Mouse (Mus musculus): ENCODE results near the gene Abca7. TPM values are rescaled to one million over a fixed set of nuclear protein-coding genes. Genes with fewer than 3 reads are reported as not detected.
"Not testable (repeated sequence)": the region's sequence is repeated elsewhere in the genome, so short reads cannot be mapped to it uniquely, and the experiment has no call there.

Gene Abca7
- polyA plus RNA-seq, 1 experiment from 2014 or later: 4.3 TPM

DNA sequence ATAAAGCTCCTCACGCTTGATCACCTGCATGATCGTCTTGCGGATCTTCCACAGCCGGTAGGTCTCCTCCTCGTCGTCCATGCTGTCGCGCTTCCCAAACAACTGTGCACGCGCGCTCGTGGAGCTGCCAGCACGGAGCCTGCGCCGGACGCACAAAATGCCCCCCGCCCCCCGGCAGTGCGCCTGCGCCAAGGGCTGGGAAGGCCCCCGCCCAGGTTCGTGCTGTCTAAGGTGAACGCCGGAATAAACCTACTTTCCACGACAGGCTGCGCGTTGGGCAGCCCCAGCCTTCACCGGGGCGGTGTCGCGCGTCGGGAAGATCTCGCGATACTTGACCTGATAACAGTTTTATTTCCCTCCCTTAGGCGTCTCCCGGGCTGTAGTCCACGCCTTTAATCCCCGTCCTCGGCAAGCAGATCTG, 43.3 kb downstream of the Abca7 start, which contains the start of gene Polr2e:
Gene Polr2e (minus strand): TSS at position 237 of the 421 bp plus-strand sequence.
- WGBS: under 1% methylated on average over 40 of the region's 40 CpGs

DNA sequence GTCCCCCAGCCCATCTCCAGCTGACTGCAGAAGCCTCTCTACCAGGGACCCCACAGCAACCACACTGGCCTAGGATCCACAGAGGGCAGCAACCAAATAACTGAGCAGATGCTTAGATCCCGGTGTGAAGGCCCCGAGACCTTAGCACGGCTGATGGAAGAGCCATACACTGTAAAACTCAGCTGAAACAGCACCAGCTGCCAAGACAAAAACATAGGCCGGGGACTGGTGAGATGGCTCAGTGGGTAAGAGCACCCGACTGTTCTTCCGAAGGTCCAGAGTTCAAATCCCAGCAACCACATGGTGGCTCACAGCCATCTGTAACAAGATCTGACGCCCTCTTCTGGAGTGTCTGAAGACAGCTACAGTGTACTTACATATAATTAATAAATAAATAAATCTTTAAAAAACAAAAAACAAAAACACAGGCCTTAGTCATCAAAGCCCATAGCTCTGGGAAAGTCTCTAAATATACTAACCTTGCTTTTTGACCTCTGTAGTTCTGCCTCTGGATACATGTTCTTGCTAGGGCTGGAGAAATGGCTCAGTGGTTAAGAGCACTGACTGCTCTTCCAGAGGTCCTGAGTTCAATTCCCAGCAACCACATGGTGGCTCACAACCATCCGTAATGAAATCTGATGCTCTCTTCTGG, 45.2 kb downstream of the Abca7 start:
- WGBS: 85% methylated on average over 8 of the region's 8 CpGs
- not testable (repeated sequence) for H3K4me3 ChIP-seq; H3K4me2 ChIP-seq; H3K27me3 ChIP-seq; H3K9me3 ChIP-seq; ATAC-seq (ENCODE audit: borderline replicate concordance, extremely low read depth, low FRiP score, low TSS enrichment); H3K27ac ChIP-seq; H3K9ac ChIP-seq
- Histone ChIP-seq H3K36me3 (peaks cover 18% of the 10 kb centered on the region), H3K4me1 (peaks cover 16% of the 10 kb centered on the region)

More for the DNA sequence above, 43.3 kb downstream of the Abca7 start, which contains the start of gene Polr2e:
- H3K4me3 ChIP-seq: peak within 1 kb of the TSS; percentile 88
- peak within 1 kb of the TSS; percentile 70 for H3K4me2 ChIP-seq
- peak; percentile 94 for ATAC-seq (ENCODE audit: borderline replicate concordance, extremely low read depth, low FRiP score, low TSS enrichment)
- H3K4me1 ChIP-seq: peaks cover 16% of the 10 kb centered on the region
- H3K9ac ChIP-seq: peak within 1 kb of the TSS; percentile 91
- H3K27ac ChIP-seq: peak within 1 kb of the TSS; percentile 48; the same call in 1 of the 2 replicates
- H3K36me3 ChIP-seq: peaks cover 38% of the 10 kb centered on the region
- no peaks in the 10 kb centered on the region for H3K27me3 ChIP-seq
- H3K9me3 ChIP-seq: no peaks in the 10 kb centered on the region

DNA sequence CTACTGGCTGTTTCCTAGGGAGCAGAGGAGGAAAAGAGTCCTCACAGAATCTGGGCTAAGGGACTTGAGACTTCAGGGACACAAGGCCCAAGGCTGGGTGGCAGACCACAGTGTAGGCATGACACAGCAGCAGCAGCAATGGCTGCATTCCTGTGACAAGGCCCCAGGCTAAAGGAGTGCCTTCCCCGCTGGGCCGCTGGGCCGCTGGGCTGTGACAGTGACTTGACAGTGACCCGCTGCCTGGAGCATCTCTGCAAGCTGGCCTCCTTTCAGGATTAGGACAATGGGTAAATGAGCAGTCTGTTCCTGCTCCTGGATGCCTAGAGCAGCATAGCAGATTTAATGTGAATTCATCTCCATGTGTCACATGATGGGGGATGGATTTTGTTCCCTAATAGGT, 47.8 kb downstream of the Abca7 start:
- H3K36me3 ChIP-seq: no peaks in the 10 kb centered on the region
- H3K4me1 ChIP-seq: peaks cover 12% of the 10 kb centered on the region
- 56% methylated on average over 4 of the region's 4 CpGs for WGBS
- no peaks in the 10 kb centered on the region for H3K9me3 ChIP-seq
- H3K27ac ChIP-seq: no peak overlapping the region
- H3K27me3 ChIP-seq: no peaks in the 10 kb centered on the region
- ATAC-seq (ENCODE audit: borderline replicate concordance, extremely low read depth, low FRiP score, low TSS enrichment): no peak
- H3K4me2 ChIP-seq: no peak overlapping the region
- H3K4me3 ChIP-seq: no peak overlapping the region
- no peak overlapping the region for H3K9ac ChIP-seq

DNA sequence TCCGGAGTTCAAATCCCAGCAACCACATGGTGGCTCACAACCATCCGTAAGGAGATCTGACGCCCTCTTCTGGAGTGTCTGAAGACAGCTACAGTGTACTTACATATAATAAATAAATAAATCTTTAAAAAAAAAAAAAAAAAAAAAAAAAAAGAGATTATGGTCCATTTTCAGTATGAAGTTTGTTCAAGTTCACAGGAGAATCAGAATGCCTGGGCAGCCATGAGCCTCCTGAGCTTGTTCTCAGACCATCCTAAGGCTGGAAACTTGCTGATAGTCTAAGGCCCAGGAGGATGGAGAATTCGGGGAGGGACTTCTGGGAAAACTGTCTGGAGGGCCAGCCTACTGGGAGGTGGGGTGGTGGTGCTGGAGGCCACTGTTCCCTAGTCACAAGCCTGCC, 49.1 kb downstream of the Abca7 start:
- 75% methylated on average over 4 of the region's 4 CpGs for WGBS
- not testable (repeated sequence) for H3K4me3 ChIP-seq; H3K36me3 ChIP-seq; H3K4me2 ChIP-seq; H3K27me3 ChIP-seq; ATAC-seq (ENCODE audit: borderline replicate concordance, extremely low read depth, low FRiP score, low TSS enrichment); H3K4me1 ChIP-seq; H3K27ac ChIP-seq; H3K9ac ChIP-seq; H3K9me3 ChIP-seq

DNA sequence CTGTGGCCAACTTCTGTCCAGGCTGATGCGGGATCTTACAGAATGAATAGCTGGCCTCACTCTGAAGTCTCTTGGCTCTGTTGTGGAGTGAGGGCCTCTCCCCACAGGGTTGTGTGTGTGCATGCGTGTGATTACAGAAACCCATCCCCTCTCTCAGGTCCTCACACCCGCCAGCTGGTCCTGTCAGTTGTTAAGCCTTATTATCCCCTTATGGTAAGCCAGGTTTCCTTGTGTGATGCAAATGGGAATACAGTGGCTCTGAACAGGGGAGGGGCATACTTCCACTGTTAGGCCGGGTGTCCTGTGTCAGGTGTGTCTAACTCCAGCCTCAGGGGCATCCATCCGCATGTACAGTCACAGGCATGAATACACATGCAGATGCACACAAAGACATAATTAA, 49.5 kb downstream of the Abca7 start:
- Histone ChIP-seq H3K36me3 (no peaks in the 10 kb centered on the region), H3K4me2 (no peak overlapping the region), H3K9me3 (no peaks in the 10 kb centered on the region), H3K27me3 (no peaks in the 10 kb centered on the region), H3K4me1 (peaks cover 10% of the 10 kb centered on the region), H3K4me3 (no peak overlapping the region), H3K9ac (no peak overlapping the region; the same call in 1 of the 2 replicates), H3K27ac (no peak overlapping the region)
- WGBS: 81% methylated on average over 5 of the region's 5 CpGs
- ATAC-seq (ENCODE audit: borderline replicate concordance, extremely low read depth, low FRiP score, low TSS enrichment): no peak

DNA sequence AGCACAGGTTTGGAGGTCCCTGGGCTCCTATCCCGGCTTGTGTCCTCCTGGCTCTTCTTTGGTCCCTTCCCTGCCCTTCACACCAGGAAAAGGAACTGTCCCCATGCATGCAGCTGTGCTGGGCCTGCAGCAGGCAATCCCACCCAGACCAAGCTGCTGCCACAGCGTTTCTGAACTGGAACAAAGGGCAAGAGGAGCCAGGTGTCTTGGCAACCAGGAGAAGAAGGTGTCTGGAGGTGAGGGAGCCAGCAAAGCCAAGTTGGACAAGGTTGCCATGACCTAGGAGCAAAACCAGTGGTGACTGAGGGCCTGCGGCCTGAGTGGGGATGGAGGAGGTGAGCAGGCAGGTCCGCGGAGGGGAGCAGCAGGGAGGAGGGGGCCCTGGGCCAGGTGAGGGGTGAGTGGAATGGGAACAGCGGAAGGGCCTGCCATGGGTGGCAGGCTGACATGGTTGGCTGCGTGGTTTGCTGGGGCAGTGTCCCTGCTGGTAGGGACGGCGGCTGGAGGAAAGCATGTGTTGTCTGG, 50.8 kb downstream of the Abca7 start, which contains the start of gene Gpx4:
Gene Gpx4 (plus strand): TSS at position 126 of the 525 bp plus-strand sequence.
- Histone ChIP-seq H3K9ac (no peak within 1 kb of the TSS), H3K27me3 (no peaks in the 10 kb centered on the region), H3K4me2 (no peak within 1 kb of the TSS), H3K4me3 (no peak within 1 kb of the TSS), H3K9me3 (no peaks in the 10 kb centered on the region), H3K27ac (no peak within 1 kb of the TSS; the same call in 1 of the 2 replicates), H3K4me1 (peaks cover 22% of the 10 kb centered on the region), H3K36me3 (no peaks in the 10 kb centered on the region)
- 63% methylated on average over 9 of the region's 9 CpGs for WGBS
- ATAC-seq (ENCODE audit: borderline replicate concordance, extremely low read depth, low FRiP score, low TSS enrichment): no peak

DNA sequence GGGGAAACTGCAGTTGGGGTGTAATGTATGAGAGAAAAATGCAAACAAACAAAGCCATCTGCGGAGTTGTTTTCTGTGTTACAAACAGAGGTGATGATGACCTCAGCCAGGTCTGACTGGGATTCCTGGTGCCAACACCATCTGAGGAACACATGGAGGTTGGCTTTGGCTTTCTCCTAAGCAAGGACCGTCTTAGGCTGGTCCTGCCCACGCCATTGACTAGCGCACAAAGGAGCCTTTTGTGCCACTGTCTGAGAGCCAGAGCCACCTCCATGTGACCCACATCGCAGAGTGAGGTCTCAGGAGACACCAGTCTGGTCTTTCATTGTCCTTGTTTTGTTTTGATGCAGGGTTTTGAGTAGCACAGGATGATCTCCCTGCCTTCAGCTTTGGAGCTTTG, 52.1 kb downstream of the Abca7 start:
- Histone ChIP-seq H3K4me1 (peaks cover 31% of the 10 kb centered on the region), H3K9ac (no peak overlapping the region), H3K27me3 (no peaks in the 10 kb centered on the region), H3K4me3 (no peak overlapping the region), H3K36me3 (no peaks in the 10 kb centered on the region), H3K4me2 (no peak overlapping the region), H3K9me3 (no peaks in the 10 kb centered on the region), H3K27ac (peak overlapping the region; percentile 58)
- no peak for ATAC-seq (ENCODE audit: borderline replicate concordance, extremely low read depth, low FRiP score, low TSS enrichment)
- WGBS: 26% methylated on average over 5 of the region's 5 CpGs

DNA sequence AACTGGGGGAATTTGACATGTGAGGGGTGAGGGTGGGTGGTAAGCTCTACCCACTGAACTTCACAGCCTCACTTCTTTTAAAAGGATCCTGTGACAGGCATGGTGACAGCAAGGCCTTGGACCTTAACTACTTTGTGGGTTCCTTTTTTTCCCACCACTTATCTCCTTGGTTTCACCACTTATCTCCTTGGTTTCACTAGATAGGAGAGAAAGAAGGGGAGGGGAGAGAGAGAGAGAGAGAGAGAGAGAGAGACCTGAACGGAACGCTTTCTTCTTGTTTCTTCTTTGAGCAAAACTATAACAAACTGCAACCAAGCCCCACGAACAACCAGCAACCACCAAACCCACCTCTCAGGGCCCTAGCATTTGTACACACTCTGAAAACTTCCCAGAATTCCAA, 52.5 kb downstream of the Abca7 start:
- 46% methylated on average over 3 of the region's 3 CpGs for WGBS
- H3K4me3 ChIP-seq: no peak overlapping the region
- no peak overlapping the region for H3K4me2 ChIP-seq
- no peaks in the 10 kb centered on the region for H3K9me3 ChIP-seq
- peak overlapping the region; percentile 58 for H3K27ac ChIP-seq
- no peak overlapping the region for H3K9ac ChIP-seq
- H3K36me3 ChIP-seq: no peaks in the 10 kb centered on the region
- ATAC-seq (ENCODE audit: borderline replicate concordance, extremely low read depth, low FRiP score, low TSS enrichment): no peak
- no peaks in the 10 kb centered on the region for H3K27me3 ChIP-seq
- peaks cover 31% of the 10 kb centered on the region for H3K4me1 ChIP-seq

DNA sequence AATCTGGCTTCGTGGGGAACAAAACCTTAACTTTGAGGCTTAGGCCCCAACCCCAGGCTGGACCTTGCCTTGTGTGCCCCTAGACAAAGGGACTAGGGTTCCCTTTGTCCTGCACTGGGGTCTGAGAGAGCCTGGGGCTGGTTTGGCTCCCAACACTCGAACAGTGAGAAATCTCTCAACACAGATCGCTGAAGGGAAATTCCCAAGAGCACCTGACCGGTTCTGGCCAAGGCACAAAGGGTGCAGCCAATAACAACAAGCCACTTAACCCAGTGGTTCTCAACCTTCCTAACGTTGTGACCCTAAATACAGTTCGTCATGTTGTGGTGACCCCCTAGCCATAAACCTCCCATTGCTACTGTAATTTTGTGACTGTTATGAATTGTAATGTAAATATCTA, 54.0 kb downstream of the Abca7 start:
- Histone ChIP-seq H3K4me1 (peaks cover 42% of the 10 kb centered on the region), H3K4me2 (no peak overlapping the region), H3K27me3 (no peaks in the 10 kb centered on the region), H3K27ac (peak overlapping the region; percentile 26; the same call in 1 of the 2 replicates), H3K9me3 (no peaks in the 10 kb centered on the region), H3K36me3 (0 out of 2 replicates have a peak, but pooled peaks cover under 1% of the 10 kb centered on the region), H3K4me3 (no peak overlapping the region), H3K9ac (no peak overlapping the region)
- 43% methylated on average over 6 of the region's 6 CpGs for WGBS
- no peak for ATAC-seq (ENCODE audit: borderline replicate concordance, extremely low read depth, low FRiP score, low TSS enrichment)

DNA sequence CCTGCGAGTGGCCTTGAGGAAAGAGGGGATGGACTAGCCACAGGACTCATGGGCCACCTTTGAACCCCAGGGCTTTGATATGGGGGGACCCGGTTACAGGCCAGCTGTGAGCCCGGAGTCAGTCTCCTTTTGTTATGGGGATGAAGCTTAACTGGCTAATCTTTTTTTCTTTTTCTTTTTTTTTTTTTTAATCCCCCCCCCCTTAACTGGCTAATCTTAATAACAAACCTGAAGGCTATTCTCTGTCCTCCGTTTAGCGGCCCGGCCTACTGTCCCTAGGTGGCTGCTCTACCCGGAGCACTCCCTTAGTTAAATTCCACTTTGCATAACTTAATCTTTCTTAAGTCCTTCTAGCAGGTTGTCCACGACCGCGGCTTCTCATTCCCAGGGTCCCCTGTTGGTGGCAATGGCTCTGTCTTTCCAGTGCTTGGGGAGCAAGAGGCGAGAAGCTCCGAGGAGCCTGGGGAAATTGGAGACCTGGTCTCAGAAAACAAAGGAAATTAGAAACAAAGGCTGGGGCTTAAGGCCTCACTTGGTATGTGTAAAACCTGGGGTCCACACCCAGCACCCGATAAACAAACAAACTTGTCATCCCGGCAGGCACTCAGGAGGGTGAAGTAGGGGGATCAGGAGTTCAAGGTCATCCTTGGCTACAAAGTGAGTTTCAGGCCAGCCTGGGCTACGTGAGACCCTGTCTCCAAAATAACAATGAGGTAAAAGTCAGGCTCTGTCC, 54.8 kb downstream of the Abca7 start:
- H3K4me3 ChIP-seq: no peak overlapping the region
- H3K27me3 ChIP-seq: no peaks in the 10 kb centered on the region
- no peaks in the 10 kb centered on the region for H3K9me3 ChIP-seq
- no peak for ATAC-seq (ENCODE audit: borderline replicate concordance, extremely low read depth, low FRiP score, low TSS enrichment)
- no peak overlapping the region for H3K4me2 ChIP-seq
- H3K9ac ChIP-seq: no peak overlapping the region
- peaks cover 49% of the 10 kb centered on the region for H3K4me1 ChIP-seq
- 37% methylated on average over 15 of the region's 15 CpGs for WGBS
- H3K27ac ChIP-seq: peak overlapping the region; percentile 62
- H3K36me3 ChIP-seq: peaks cover 7% of the 10 kb centered on the region; the same call in 1 of the 2 replicates

DNA sequence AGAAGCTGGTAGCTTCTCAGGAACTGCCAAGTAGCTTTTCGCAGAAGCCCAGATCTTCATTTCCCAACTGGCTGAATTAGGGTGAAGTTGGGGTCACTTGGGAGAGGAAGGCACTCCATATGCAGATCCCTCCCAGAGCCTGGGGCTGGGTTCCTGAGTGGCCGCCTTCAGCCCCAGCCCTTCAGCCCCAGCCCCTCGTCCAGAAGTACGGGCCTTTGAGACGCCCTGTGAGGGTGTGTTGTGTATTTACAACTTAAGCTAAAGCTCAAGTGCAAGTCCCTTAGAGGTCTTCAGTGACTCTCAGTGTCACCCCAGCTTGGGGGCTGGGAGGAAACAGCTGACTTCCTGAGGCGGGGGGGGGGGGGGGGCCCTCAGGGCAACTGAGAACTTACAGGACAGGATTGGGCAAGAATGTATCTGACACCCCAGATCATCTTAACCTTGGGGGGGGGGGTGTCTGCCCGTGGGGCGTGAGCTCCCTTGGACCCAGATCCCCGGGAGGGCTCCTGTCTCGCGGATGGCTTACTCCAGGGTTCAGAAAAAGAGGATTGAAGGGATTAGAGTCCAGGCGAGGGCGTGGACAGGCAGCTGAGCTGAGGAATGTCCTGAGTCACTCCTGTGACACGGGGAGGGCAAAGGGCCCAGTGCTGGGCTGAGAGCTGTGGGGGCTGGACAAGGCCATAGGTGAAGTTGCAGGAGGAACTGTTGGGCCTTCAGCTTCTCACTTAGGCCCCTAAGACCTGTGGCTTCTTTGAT, 55.5 kb downstream of the Abca7 start:
- Histone ChIP-seq H3K9me3 (no peaks in the 10 kb centered on the region), H3K36me3 (peaks cover 13% of the 10 kb centered on the region), H3K4me2 (no peak overlapping the region), H3K4me1 (peaks cover 49% of the 10 kb centered on the region), H3K9ac (peak overlapping the region; percentile 6; the same call in 1 of the 2 replicates), H3K27me3 (no peaks in the 10 kb centered on the region), H3K4me3 (no peak overlapping the region), H3K27ac (peak overlapping the region; percentile 62)
- ATAC-seq (ENCODE audit: borderline replicate concordance, extremely low read depth, low FRiP score, low TSS enrichment): no peak
- WGBS: 36% methylated on average over 14 of the region's 14 CpGs

Data from lung, embryonic 15.5 days (tissue).